Mouse (Mus musculus): Measurements from ENCODE around the gene Eef2kmt. TPM values are rescaled to one million over a fixed set of nuclear protein-coding genes. Genes with fewer than 3 reads are reported as not detected.
A peak's percentile ranks its signal among the peaks of the same experiment; 100 is the strongest.
"Not testable (repeated sequence)": the region's sequence is repeated elsewhere in the genome, so short reads cannot be mapped to it uniquely, and the experiment has no call there.

Gene Eef2kmt
- polyA plus RNA-seq, 1 experiment from 2014 or later: 6.6 TPM

DNA sequence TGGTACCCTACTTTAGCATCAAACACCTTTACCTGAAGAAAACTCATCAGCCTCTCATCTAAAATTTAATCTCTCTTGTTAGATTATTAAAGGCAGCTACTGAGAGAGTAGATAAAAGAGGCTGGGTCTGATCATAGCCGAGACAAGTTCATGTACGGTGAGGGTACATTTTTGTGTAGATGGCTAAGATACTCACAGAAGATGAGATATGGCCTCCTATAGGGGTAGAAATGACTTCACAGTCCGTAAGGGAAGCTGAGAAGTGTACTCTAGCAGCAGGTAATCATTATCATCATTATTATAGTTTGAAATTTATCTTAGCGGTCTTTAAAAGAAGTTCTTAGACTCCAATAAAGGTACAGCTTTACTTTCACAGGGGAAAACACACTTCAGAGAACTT is 22.8 kb downstream of the Eef2kmt start:
- 72% methylated on average over 4 of the region's 4 CpGs for WGBS

DNA sequence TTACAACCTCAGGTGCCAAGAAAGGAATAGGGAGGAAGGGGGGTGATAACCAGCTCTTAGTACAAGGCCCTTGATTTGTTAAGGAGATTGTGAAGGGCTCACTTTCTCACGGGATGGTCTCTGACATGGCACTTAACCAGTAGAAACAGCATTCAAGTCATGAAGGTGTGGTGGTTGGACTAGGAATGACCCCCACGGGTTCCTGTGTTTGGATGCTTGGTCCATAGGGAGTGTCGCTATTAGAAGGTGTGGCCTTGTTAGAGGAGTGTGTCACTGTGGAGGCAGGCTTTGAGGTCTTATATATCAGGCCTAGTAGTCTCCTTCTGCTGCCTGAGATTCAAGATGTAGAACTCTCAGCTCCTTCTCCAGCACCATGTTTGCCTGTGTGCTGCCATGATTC is 27.7 kb downstream of the Eef2kmt start:
- H3K27me3 ChIP-seq (ENCODE audit: control insufficient read depth, insufficient read depth, low read length); ATAC-seq (ENCODE audit: low read depth); H3K27ac ChIP-seq (ENCODE audit: low read depth, low read length); H3K36me3 ChIP-seq (ENCODE audit: control insufficient read depth, insufficient read depth, low read length); H3K9me3 ChIP-seq (ENCODE audit: control insufficient read depth, low read length); H3K4me2 ChIP-seq (ENCODE audit: low read depth, low read length); H3K4me1 ChIP-seq (ENCODE audit: control insufficient read depth, insufficient read depth, low read length); H3K4me3 ChIP-seq (ENCODE audit: low read depth, low read length); H3K9ac ChIP-seq (replicated peaks; ENCODE audit: low read depth, low read length): not testable (repeated sequence)
- 80% methylated on average over 3 of the region's 3 CpGs for WGBS

More for the DNA sequence above, 22.8 kb downstream of the Eef2kmt start:
- ATAC-seq (ENCODE audit: low read depth): 0 out of 2 replicates have a peak, but pooled peaks have one; percentile 18
- Histone ChIP-seq H3K4me1 (ENCODE audit: control insufficient read depth, insufficient read depth, low read length) (0 out of 2 replicates have a peak, but pooled peaks cover 3% of the 10 kb centered on the region), H3K9ac (replicated peaks; ENCODE audit: low read depth, low read length) (no peak overlapping the region), H3K27me3 (ENCODE audit: control insufficient read depth, insufficient read depth, low read length) (no peaks in the 10 kb centered on the region), H3K36me3 (ENCODE audit: control insufficient read depth, insufficient read depth, low read length) (0 out of 2 replicates have a peak, but pooled peaks cover 4% of the 10 kb centered on the region), H3K4me3 (ENCODE audit: low read depth, low read length) (peak overlapping the region; percentile 83; the same call in 1 of the 2 replicates), H3K4me2 (ENCODE audit: low read depth, low read length) (peak overlapping the region; percentile 65), H3K9me3 (ENCODE audit: control insufficient read depth, low read length) (no peaks in the 10 kb centered on the region), H3K27ac (ENCODE audit: low read depth, low read length) (no peak overlapping the region)

DNA sequence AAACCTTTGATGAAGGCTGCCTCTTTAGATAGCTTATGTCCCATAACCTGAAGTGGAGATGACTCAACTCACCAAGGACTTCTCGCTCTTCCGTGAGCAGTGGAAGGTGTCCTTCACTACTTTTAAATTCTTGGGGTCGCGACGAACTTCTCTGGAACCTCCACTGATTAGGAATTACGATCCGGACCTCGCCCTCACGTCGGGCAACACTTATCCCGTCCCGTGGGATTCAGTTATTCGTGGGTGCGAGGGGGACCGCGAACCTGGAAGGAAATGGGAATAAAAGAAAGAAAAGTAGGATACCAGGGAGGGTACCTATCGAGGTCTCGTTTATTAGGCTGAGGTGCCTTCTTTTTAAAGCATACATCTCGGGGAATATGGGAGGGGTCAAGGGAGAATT is 28.3 kb downstream of the Eef2kmt start:
- not testable (repeated sequence) for ATAC-seq (ENCODE audit: low read depth); H3K27me3 ChIP-seq (ENCODE audit: control insufficient read depth, insufficient read depth, low read length)

DNA sequence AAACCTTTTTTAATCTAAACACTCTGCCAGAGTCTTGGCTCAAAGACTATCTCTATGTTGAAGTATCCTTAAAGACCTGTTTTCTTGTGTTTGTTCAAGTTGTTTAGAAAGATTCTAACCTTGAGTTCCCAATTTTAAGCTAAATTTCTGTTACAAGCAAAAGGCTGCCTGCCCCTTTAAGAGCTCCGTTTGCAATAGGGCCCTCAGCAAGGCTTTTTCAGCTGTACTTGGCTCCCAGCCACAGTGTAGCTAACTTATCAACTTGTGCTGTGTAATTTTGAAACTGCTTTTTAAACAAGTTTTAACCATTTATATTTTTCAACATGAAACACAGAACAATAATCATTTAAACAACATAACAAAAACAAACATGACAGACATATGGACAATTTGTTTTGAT is 29.2 kb downstream of the Eef2kmt start:
- WGBS: 11% methylated on average over 1 of the region's 1 CpGs
- not testable (repeated sequence) for H3K4me2 ChIP-seq (ENCODE audit: low read depth, low read length); H3K27me3 ChIP-seq (ENCODE audit: control insufficient read depth, insufficient read depth, low read length); H3K4me3 ChIP-seq (ENCODE audit: low read depth, low read length); H3K4me1 ChIP-seq (ENCODE audit: control insufficient read depth, insufficient read depth, low read length); H3K9me3 ChIP-seq (ENCODE audit: control insufficient read depth, low read length); H3K36me3 ChIP-seq (ENCODE audit: control insufficient read depth, insufficient read depth, low read length); H3K27ac ChIP-seq (ENCODE audit: low read depth, low read length); H3K9ac ChIP-seq (replicated peaks; ENCODE audit: low read depth, low read length); ATAC-seq (ENCODE audit: low read depth)

More for the DNA sequence above, 28.3 kb downstream of the Eef2kmt start:
- not testable (repeated sequence) for H3K4me1 ChIP-seq (ENCODE audit: control insufficient read depth, insufficient read depth, low read length); H3K9ac ChIP-seq (replicated peaks; ENCODE audit: low read depth, low read length); H3K4me3 ChIP-seq (ENCODE audit: low read depth, low read length); H3K27ac ChIP-seq (ENCODE audit: low read depth, low read length); H3K36me3 ChIP-seq (ENCODE audit: control insufficient read depth, insufficient read depth, low read length); H3K9me3 ChIP-seq (ENCODE audit: control insufficient read depth, low read length); H3K4me2 ChIP-seq (ENCODE audit: low read depth, low read length)
- WGBS: 86% methylated on average over 19 of the region's 19 CpGs

DNA sequence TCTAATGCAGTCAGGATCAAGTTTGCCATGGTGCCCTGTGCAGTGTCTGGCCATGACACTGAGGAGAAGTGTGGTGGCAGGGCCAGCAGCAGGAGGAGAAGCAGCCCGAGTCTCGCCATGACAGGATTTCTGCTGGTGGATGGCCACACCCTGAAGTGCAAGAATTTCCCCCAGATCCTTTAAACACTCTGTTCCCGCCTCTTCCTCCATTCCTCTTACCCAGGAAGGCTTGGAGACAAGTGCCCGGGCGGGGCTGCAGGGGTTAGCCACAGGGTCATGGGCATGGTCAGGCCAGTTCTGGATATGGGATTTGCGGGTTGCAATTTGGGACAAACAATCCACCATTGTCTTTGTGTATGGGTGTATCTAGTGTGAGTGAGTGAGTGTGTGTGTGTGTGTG is 33.6 kb downstream of the Eef2kmt start, which contains the start of gene AU021092:
TSS of gene AU021092 (minus strand) at position 160 of the 400 bp plus-strand sequence.
- WGBS: 79% methylated on average over 6 of the region's 6 CpGs
- Histone ChIP-seq H3K9me3 (ENCODE audit: control insufficient read depth, low read length) (no peaks in the 10 kb centered on the region), H3K4me1 (ENCODE audit: control insufficient read depth, insufficient read depth, low read length) (no peaks in the 10 kb centered on the region), H3K27me3 (ENCODE audit: control insufficient read depth, insufficient read depth, low read length) (no peaks in the 10 kb centered on the region), H3K4me3 (ENCODE audit: low read depth, low read length) (no peak within 1 kb of the TSS), H3K36me3 (ENCODE audit: control insufficient read depth, insufficient read depth, low read length) (no peaks in the 10 kb centered on the region), H3K27ac (ENCODE audit: low read depth, low read length) (no peak within 1 kb of the TSS), H3K4me2 (ENCODE audit: low read depth, low read length) (no peak within 1 kb of the TSS), H3K9ac (replicated peaks; ENCODE audit: low read depth, low read length) (no peak within 1 kb of the TSS)
- no peak for ATAC-seq (ENCODE audit: low read depth)

DNA sequence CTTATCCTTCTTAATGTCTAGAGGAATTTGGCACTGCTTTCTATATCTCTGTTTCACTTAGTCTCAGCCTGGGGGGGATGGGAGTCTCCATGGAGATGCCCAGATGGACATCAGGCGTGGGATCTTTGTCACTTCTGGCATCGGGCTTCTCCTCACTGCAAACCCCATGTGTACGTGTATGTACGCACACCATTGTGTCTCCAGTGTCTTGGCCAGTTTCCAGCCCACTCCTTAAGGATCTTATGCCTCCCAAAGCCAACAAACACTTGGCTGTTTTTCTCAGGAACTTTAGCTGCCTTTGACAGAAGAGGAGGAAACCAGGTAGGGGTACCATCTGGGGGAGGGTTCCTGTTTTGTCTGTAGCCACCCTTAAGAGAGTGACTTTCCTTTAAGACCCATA is 34.4 kb downstream of the Eef2kmt start:
- no peak overlapping the region for H3K27ac ChIP-seq (ENCODE audit: low read depth, low read length)
- H3K27me3 ChIP-seq (ENCODE audit: control insufficient read depth, insufficient read depth, low read length): no peaks in the 10 kb centered on the region
- H3K9me3 ChIP-seq (ENCODE audit: control insufficient read depth, low read length): no peaks in the 10 kb centered on the region
- no peak for ATAC-seq (ENCODE audit: low read depth)
- no peaks in the 10 kb centered on the region for H3K36me3 ChIP-seq (ENCODE audit: control insufficient read depth, insufficient read depth, low read length)
- H3K4me2 ChIP-seq (ENCODE audit: low read depth, low read length): no peak overlapping the region
- H3K4me1 ChIP-seq (ENCODE audit: control insufficient read depth, insufficient read depth, low read length): no peaks in the 10 kb centered on the region
- H3K4me3 ChIP-seq (ENCODE audit: low read depth, low read length): no peak overlapping the region
- no peak overlapping the region for H3K9ac ChIP-seq (replicated peaks; ENCODE audit: low read depth, low read length)
- 54% methylated on average over 4 of the region's 4 CpGs for WGBS

DNA sequence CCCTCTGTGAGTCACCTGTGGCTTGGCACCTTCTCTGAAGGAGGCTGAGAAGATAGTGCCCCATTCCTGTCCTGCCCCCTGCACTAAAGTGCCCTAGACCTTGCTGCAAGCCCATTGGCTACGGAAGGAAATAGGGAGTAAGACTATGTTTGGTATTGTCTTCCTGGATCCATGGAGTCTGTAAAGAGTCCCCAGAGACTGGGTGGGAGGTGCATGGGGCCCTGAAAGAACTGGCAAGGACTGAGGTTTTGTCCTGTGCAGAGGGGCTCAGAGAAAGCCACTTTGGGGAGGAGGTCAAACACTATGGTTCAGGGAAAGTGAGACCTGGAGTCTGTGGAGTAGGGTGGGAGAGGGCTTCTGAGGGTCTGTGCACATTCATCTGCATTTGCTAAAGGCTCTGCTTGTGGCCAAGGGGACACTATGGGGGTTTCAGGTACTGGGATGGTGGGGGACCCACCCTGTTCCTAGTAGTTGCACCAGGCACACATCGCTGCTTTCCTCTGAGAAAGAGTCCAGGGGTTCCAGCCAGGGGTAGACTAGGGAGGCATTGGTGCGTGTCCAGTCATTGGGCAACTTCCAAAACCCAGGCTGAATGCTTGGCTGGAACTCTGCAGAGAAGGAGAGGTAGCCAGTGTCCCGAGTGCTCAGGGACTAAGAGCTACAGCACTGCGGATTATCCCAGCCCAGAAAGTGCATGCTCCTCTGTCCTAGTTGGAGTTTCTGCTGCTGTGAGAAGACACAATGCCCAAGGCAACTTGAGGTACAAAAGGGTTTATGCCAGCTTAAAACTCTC is 38.2 kb downstream of the Eef2kmt start:
- no peaks in the 10 kb centered on the region for H3K9me3 ChIP-seq (ENCODE audit: control insufficient read depth, low read length)
- no peak for ATAC-seq (ENCODE audit: low read depth)
- H3K4me3 ChIP-seq (ENCODE audit: low read depth, low read length): no peak overlapping the region
- no peaks in the 10 kb centered on the region for H3K27me3 ChIP-seq (ENCODE audit: control insufficient read depth, insufficient read depth, low read length)
- H3K4me2 ChIP-seq (ENCODE audit: low read depth, low read length): no peak overlapping the region
- H3K4me1 ChIP-seq (ENCODE audit: control insufficient read depth, insufficient read depth, low read length): no peaks in the 10 kb centered on the region
- H3K9ac ChIP-seq (replicated peaks; ENCODE audit: low read depth, low read length): no peak overlapping the region
- no peak overlapping the region for H3K27ac ChIP-seq (ENCODE audit: low read depth, low read length)
- no peaks in the 10 kb centered on the region for H3K36me3 ChIP-seq (ENCODE audit: control insufficient read depth, insufficient read depth, low read length)
- WGBS: 73% methylated on average over 5 of the region's 5 CpGs

DNA sequence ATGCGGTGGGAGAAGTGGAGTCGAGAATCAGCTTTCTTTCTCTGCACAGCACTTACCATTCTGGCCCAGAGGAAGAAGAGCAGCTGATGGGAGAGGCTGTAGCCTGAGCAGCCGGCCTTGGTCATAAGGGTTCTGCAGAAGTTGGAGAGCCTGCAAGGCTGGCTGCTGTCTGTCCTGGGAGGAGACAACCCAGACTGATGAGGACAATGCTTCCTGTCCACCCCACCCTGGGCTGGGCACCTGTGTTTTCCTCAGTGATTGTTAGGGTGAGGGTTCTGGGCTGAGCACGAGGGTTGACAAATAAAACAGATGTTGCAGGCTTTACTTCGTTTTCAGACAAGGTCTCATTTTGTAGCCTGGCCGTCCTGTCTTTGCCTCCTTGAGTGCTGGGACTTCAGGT is 39.1 kb downstream of the Eef2kmt start:
- no peak overlapping the region for H3K4me2 ChIP-seq (ENCODE audit: low read depth, low read length)
- WGBS: 75% methylated on average over 6 of the region's 6 CpGs
- H3K36me3 ChIP-seq (ENCODE audit: control insufficient read depth, insufficient read depth, low read length): no peaks in the 10 kb centered on the region
- H3K27ac ChIP-seq (ENCODE audit: low read depth, low read length): no peak overlapping the region
- no peak overlapping the region for H3K4me3 ChIP-seq (ENCODE audit: low read depth, low read length)
- H3K27me3 ChIP-seq (ENCODE audit: control insufficient read depth, insufficient read depth, low read length): no peaks in the 10 kb centered on the region
- H3K9ac ChIP-seq (replicated peaks; ENCODE audit: low read depth, low read length): no peak overlapping the region
- ATAC-seq (ENCODE audit: low read depth): no peak
- no peaks in the 10 kb centered on the region for H3K4me1 ChIP-seq (ENCODE audit: control insufficient read depth, insufficient read depth, low read length)
- no peaks in the 10 kb centered on the region for H3K9me3 ChIP-seq (ENCODE audit: control insufficient read depth, low read length)

DNA sequence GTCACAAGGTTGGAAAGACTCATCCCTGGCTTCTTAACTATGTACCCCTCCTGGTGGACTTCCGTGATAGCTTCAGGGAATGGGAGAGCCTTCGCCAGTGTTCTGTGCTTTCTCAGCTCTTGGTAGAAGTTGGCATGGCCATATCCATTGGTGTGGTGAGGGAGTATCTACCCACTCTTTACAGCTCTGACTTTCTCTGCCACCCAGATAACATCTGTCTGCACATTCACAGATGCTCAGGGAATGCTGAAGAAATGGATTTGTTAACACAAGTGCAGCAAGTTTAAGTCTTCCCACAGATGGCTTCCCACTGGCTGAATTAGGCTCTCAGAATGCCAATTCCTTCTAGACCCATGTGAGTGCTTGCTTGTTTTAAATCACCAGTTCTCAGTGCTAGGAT is 41.7 kb downstream of the Eef2kmt start:
- Histone ChIP-seq H3K36me3 (ENCODE audit: control insufficient read depth, insufficient read depth, low read length) (no peaks in the 10 kb centered on the region), H3K27me3 (ENCODE audit: control insufficient read depth, insufficient read depth, low read length) (no peaks in the 10 kb centered on the region), H3K9ac (replicated peaks; ENCODE audit: low read depth, low read length) (no peak overlapping the region), H3K4me3 (ENCODE audit: low read depth, low read length) (no peak overlapping the region), H3K4me1 (ENCODE audit: control insufficient read depth, insufficient read depth, low read length) (no peaks in the 10 kb centered on the region), H3K4me2 (ENCODE audit: low read depth, low read length) (no peak overlapping the region), H3K27ac (ENCODE audit: low read depth, low read length) (no peak overlapping the region), H3K9me3 (ENCODE audit: control insufficient read depth, low read length) (no peaks in the 10 kb centered on the region)
- 88% methylated on average over 2 of the region's 2 CpGs for WGBS
- ATAC-seq (ENCODE audit: low read depth): no peak
